Mouse (Mus musculus) MEL (cell line): Measurements from ENCODE around the gene Gbx2. TPM values are rescaled to one million over a fixed set of nuclear protein-coding genes. Genes with fewer than 3 reads are reported as not detected.

ENCODE experiments used
- DNase-seq: peaks from one replicate; pipeline ENCODE4 v3.0.0; 2011; ENCODE audit warnings: low read depth, low spot score
- H3K27ac ChIP-seq: 2 replicates; pipeline ENCODE4 v1.5.1; 2012; ENCODE audit warnings: low read depth, mild to moderate bottlenecking, control low read depth, low read length, moderate library complexity; ENCODE audit not compliant: control insufficient read depth
- H3K27me3 ChIP-seq, 2 experiments: fragments of 150-350 bp in 1 of 2; sonication (generic) in 1 of 2; 2 replicates each; pipeline ENCODE4 v1.6.1; 2012; ENCODE audit warnings: low read length in 2 of 2, mild to moderate bottlenecking in 2 of 2, improper control_type of control experiment in 1 of 2, moderate library complexity in 1 of 2; ENCODE audit not compliant: insufficient read depth in 2 of 2, control insufficient read depth in 1 of 2
- H3K36me3 ChIP-seq, 2 experiments: 2 replicates each; pipeline ENCODE4 v1.6.1; 2012 to 2014; ENCODE audit warnings: low read length in 2 of 2, improper control_type of control experiment in 1 of 2, inconsistent platforms in 1 of 2, mild to moderate bottlenecking in 1 of 2; ENCODE audit not compliant: insufficient read depth in 2 of 2, control insufficient read depth in 1 of 2
- H3K4me1 ChIP-seq, 2 experiments: fragments of 150-350 bp in 1 of 2; sonication (generic) in 1 of 2; 2 replicates each; pipeline ENCODE4 v1.6.1; 2012; ENCODE audit warnings: low read length in 2 of 2, improper control_type of control experiment in 1 of 2, mild to moderate bottlenecking in 1 of 2; ENCODE audit not compliant: insufficient read depth in 2 of 2, control insufficient read depth in 1 of 2
- H3K4me3 ChIP-seq, 2 experiments: fragments of 150-350 bp in 1 of 2; sonication (generic) in 1 of 2; 2 replicates each; pipeline ENCODE4 v1.5.1; 2012; ENCODE audit warnings: low read depth in 2 of 2, low read length in 2 of 2, mild to moderate bottlenecking in 2 of 2, moderate library complexity in 2 of 2, control low read depth in 1 of 2, improper control_type of control experiment in 1 of 2; ENCODE audit not compliant: control insufficient read depth in 1 of 2, insufficient read depth in 1 of 2
- H3K79me2 ChIP-seq: 2 replicates; pipeline ENCODE4 v1.6.1; 2012; ENCODE audit warnings: mild to moderate bottlenecking, low read length, moderate library complexity; ENCODE audit not compliant: control insufficient read depth, poor library complexity, insufficient read depth
- H3K9ac ChIP-seq: 2 replicates; pipeline ENCODE4 v1.6.1; 2012; ENCODE audit warnings: low read depth, mild to moderate bottlenecking, control low read depth, low read length, moderate library complexity; ENCODE audit not compliant: control insufficient read depth, poor library complexity, severe bottlenecking
- H3K9me3 ChIP-seq: fragments of 150-350 bp; sonication (generic); replicated peaks from 2 replicates; pipeline ENCODE4 v1.6.1; 2012; ENCODE audit warnings: mild to moderate bottlenecking, low read length, improper control_type of control experiment, moderate library complexity; ENCODE audit not compliant: insufficient read depth
- CHD1 ChIP-seq: IDR thresholded peaks from 2 replicates; pipeline ENCODE4 v1.6.1; 2012; ENCODE audit warnings: low read depth, mild to moderate bottlenecking, inconsistent platforms, low read length, improper control_type of control experiment
- CHD2 ChIP-seq: IDR thresholded peaks from 2 replicates; pipeline ENCODE4 v1.6.1; 2011; ENCODE audit warnings: low read length, improper control_type of control experiment
- E2F4 ChIP-seq: IDR thresholded peaks from 2 replicates; pipeline ENCODE4 v1.6.1; 2011; ENCODE audit warnings: low read depth, low read length, improper control_type of control experiment, borderline replicate concordance
- GATA1 ChIP-seq: IDR thresholded peaks from 2 replicates; pipeline ENCODE4 v1.6.1; 2011; ENCODE audit warnings: low read depth, low read length, improper control_type of control experiment
- JUND ChIP-seq: IDR thresholded peaks from 2 replicates; pipeline ENCODE4 v1.6.1; 2011; ENCODE audit warnings: low read depth, mild to moderate bottlenecking, improper control_type of control experiment, low read length
- KAT2A ChIP-seq: conservative IDR thresholded peaks from 2 replicates; pipeline ENCODE4 v1.6.1; 2012; ENCODE audit warnings: low read depth, low read length, improper control_type of control experiment, inconsistent platforms
- MAFK ChIP-seq: IDR thresholded peaks from 2 replicates; pipeline ENCODE4 v1.6.1; 2011; ENCODE audit warnings: low read depth, mild to moderate bottlenecking, low read length, improper control_type of control experiment, borderline replicate concordance
- MAX ChIP-seq: IDR thresholded peaks from 2 replicates; pipeline ENCODE4 v1.6.1; 2011; ENCODE audit warnings: low read length, improper control_type of control experiment
- MXI1 ChIP-seq: IDR thresholded peaks from 2 replicates; pipeline ENCODE4 v1.6.1; 2011; ENCODE audit warnings: mild to moderate bottlenecking, low read depth, low read length, improper control_type of control experiment
- MYB ChIP-seq: IDR thresholded peaks from 2 replicates; pipeline ENCODE4 v1.6.1; 2011; ENCODE audit warnings: mild to moderate bottlenecking, low read depth, low read length, improper control_type of control experiment
- MYC ChIP-seq: IDR thresholded peaks from 2 replicates; pipeline ENCODE4 v1.6.1; 2011; ENCODE audit warnings: low read depth, mild to moderate bottlenecking, low read length, improper control_type of control experiment, moderate library complexity
- NELFE ChIP-seq: IDR thresholded peaks from 2 replicates; pipeline ENCODE4 v1.6.1; 2011; ENCODE audit warnings: low read depth, low read length, improper control_type of control experiment
- NRF1 ChIP-seq: IDR thresholded peaks from 2 replicates; pipeline ENCODE4 v1.6.1; 2014; ENCODE audit warnings: low read depth, mild to moderate bottlenecking, inconsistent platforms, low read length, improper control_type of control experiment, moderate library complexity; ENCODE audit not compliant: poor library complexity, insufficient read depth, severe bottlenecking
- POLR2A ChIP-seq, 2 experiments: IDR thresholded peaks; 2 replicates each; pipeline ENCODE4 v1.6.1; 2011 to 2012; ENCODE audit warnings: low read length in 2 of 2, mild to moderate bottlenecking in 2 of 2, control low read depth in 1 of 2, improper control_type of control experiment in 1 of 2, low read depth in 1 of 2, moderate library complexity in 1 of 2; ENCODE audit not compliant: control insufficient read depth in 1 of 2, insufficient read depth in 1 of 2, poor library complexity in 1 of 2
- RCOR1 ChIP-seq: IDR thresholded peaks from 2 replicates; pipeline ENCODE4 v1.6.1; 2012; ENCODE audit warnings: low read depth, mild to moderate bottlenecking, inconsistent platforms, low read length, improper control_type of control experiment
- SMC3 ChIP-seq: IDR thresholded peaks from 2 replicates; pipeline ENCODE4 v1.6.1; 2011; ENCODE audit warnings: low read depth, low read length, improper control_type of control experiment
- TBP ChIP-seq: IDR thresholded peaks from 2 replicates; pipeline ENCODE4 v1.8.0; 2011; ENCODE audit warnings: low read depth, low read length, improper control_type of control experiment
- TCF12 ChIP-seq: IDR thresholded peaks from 2 replicates; pipeline ENCODE4 v1.6.1; 2014; ENCODE audit warnings: low read depth, mild to moderate bottlenecking, inconsistent platforms, low read length, improper control_type of control experiment, moderate library complexity
- UBTF ChIP-seq: IDR thresholded peaks from 2 replicates; pipeline ENCODE4 v1.6.1; 2012; ENCODE audit warnings: low read depth, mild to moderate bottlenecking, inconsistent platforms, low read length, improper control_type of control experiment, moderate library complexity, borderline replicate concordance; ENCODE audit not compliant: insufficient read depth
- USF2 ChIP-seq, 2 experiments: IDR thresholded peaks; 2 replicates each; pipeline ENCODE4 v1.6.1; 2011 to 2012; ENCODE audit warnings: improper control_type of control experiment in 2 of 2, low read length in 2 of 2, borderline replicate concordance in 1 of 2, inconsistent platforms in 1 of 2, low read depth in 1 of 2, mild to moderate bottlenecking in 1 of 2; ENCODE audit not compliant: insufficient read depth in 1 of 2
- ZC3H11A ChIP-seq: IDR thresholded peaks from 2 replicates; pipeline ENCODE4 v1.6.1; 2012; ENCODE audit warnings: low read depth, mild to moderate bottlenecking, inconsistent platforms, low read length, improper control_type of control experiment
- ZKSCAN1 ChIP-seq: IDR thresholded peaks from 2 replicates; pipeline ENCODE4 v1.6.1; 2012; ENCODE audit warnings: low read depth, mild to moderate bottlenecking, inconsistent platforms, low read length, improper control_type of control experiment, moderate library complexity
- ZNF384 ChIP-seq: IDR thresholded peaks from 2 replicates; pipeline ENCODE4 v1.6.1; 2012; ENCODE audit warnings: low read depth, mild to moderate bottlenecking, inconsistent platforms, low read length, improper control_type of control experiment
- polyA plus RNA-seq, 2 experiments: library from polyadenylated mRNA; stranded (reverse) in 1 of 2; unstranded in 1 of 2; fragments of >175 nt in 1 of 2; fragments of >200 nt in 1 of 2; gene quantifications; 2 replicates each; pipeline versions ENCODE4 v1.2.1 to v1.2.4; 2012; ENCODE audit warnings: low replicate concordance in 2 of 2, low read depth in 1 of 2; ENCODE audit not compliant: insufficient read length in 2 of 2, insufficient read depth in 1 of 2, missing spikeins in 1 of 2
- total RNA-seq: library from RNA; depleted of rRNA; stranded (reverse); fragments of 300-350 nt; gene quantifications from 2 replicates; pipeline ENCODE4 v1.2.3, GENCODE M21; 2012

Gene Gbx2
- total and polyA plus RNA-seq, 3 experiments: not detected

DNA sequence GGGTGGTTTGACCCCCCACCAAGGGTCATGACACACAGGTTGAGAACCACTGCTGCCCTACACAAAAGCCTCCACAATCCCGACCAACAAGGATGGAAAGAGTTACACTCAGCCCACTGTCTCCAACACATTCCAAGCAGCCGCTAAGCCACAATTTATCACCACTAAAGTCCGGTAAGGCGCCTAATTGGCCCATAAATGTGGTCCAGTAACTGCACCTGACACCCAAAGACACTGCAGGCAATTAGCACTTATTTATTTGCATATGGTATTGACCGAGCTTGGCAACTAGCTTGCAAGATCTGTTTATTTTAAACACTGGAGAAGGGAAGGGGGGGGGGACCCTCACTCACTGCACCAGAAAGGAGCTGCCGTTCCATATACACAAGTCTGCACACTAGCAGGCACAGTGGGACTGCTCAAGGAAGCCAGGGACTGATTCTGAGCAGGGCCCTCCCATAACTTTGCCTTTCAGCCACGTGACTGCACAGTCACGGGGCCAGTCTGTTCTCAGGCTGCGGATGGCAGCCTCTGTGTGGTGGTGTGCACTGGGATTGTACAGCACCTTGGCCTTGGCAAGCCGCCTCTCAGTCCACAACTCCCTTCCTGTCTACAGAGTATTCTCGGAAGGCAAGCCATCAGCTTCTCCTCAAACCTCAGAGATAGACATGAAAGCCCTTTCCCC is 31.1 kb downstream of the Gbx2 start:
- H3K36me3 ChIP-seq: no peaks in the 10 kb centered on the region
- no peaks in the 10 kb centered on the region for H3K79me2 ChIP-seq
- TF ChIP-seq CHD2 (no peak), TBP (no peak), POLR2A (IDR thresholded peaks at IDR 0.05; ENCODE audit: control insufficient read depth in 1 of 2, insufficient read depth in 1 of 2, low read depth in 1 of 2, low read length in 2 of 2, poor library complexity in 1 of 2) (no peak), MYB (no peak), KAT2A (no peak), MAX (no peak), TCF12 (no peak), NRF1 (no peak), ZC3H11A (no peak), RCOR1 (no peak), NELFE (no peak), JUND (no peak), MYC (no peak), USF2 (IDR thresholded peaks at IDR 0.05; ENCODE audit: borderline replicate concordance in 1 of 2, insufficient read depth in 1 of 2, low read depth in 1 of 2, low read length in 2 of 2) (no peak)
- H3K9ac ChIP-seq: no peak overlapping the region
- no peaks in the 10 kb centered on the region for H3K9me3 ChIP-seq
- no peak overlapping the region for H3K4me3 ChIP-seq
- no peaks in the 10 kb centered on the region for H3K4me1 ChIP-seq
- H3K27ac ChIP-seq: no peak overlapping the region
- DNase-seq: no peak
- no peaks in the 10 kb centered on the region for H3K27me3 ChIP-seq

DNA sequence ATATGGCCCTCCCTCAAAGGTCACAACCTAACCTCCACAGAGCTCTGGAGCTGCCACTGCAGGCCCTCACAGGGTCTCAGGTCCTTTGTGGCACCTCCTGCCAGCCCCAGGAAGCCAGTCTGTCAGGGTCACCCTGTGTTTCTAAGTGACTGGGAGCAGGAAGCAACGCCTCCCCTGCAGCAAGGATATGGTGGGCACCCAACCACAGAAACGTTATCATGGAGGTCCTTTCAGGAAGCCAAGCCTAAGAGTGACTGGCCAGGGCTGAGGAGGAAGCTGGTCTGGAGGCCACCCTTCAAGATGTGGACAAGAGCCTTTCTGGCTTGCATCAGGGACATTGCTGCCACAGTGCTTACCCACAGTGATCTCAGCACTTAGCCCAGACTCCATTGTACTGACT is 31.9 kb downstream of the Gbx2 start:
- Histone ChIP-seq H3K79me2 (no peaks in the 10 kb centered on the region), H3K27me3 (no peaks in the 10 kb centered on the region), H3K4me1 (no peaks in the 10 kb centered on the region), H3K9me3 (no peaks in the 10 kb centered on the region), H3K4me3 (no peak overlapping the region), H3K27ac (no peak overlapping the region), H3K9ac (no peak overlapping the region), H3K36me3 (no peaks in the 10 kb centered on the region)
- no peak for DNase-seq
- no peak for TF ChIP-seq CHD1
- no peak for TF ChIP-seq TCF12
- TF ChIP-seq NRF1: no peak
- TF ChIP-seq MYB: no peak
- TF ChIP-seq E2F4: no peak
- no peak for TF ChIP-seq ZNF384
- no peak for TF ChIP-seq RCOR1
- TF ChIP-seq MAX: no peak
- TF ChIP-seq SMC3: no peak
- TF ChIP-seq POLR2A (IDR thresholded peaks at IDR 0.05; ENCODE audit: control insufficient read depth in 1 of 2, insufficient read depth in 1 of 2, low read depth in 1 of 2, low read length in 2 of 2, poor library complexity in 1 of 2): no peak
- no peak for TF ChIP-seq GATA1
- no peak for TF ChIP-seq KAT2A
- no peak for TF ChIP-seq MXI1
- no peak for TF ChIP-seq UBTF
- no peak for TF ChIP-seq ZKSCAN1
- TF ChIP-seq MAFK: no peak
